Comparison of ENCODE assay signal across 8 mouse cellular contexts in the genomic region with DNA sequence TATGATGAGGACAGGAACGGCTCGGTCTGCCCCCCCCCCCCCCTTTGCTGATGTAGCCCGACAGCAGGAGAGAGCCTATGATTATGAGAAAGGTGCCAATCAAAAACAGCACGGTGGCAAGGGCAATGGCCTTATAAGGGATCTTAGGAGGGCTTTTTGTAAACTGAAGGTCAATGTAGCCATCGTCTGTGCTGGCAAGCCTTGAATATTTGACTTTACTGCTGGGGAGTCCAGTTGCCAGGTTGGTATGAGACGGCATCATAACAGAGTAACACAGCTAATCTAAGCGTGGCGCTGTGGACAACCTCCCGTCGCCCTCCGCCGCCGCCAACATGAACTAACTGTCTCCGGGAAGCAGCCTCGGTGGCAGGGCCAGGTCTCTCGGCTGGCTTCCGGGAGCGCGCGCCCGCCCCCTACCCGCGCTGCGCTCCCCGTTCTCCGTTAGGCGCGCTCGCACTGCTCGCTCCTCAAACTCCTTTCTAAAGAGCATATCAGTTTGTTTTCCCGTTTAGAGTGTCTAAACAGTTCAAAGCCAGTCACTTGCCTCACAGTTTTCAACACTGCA. TPM values are rescaled to one million over a fixed set of nuclear protein-coding genes. Genes with fewer than 3 reads are reported as not detected.
A peak's percentile ranks its signal among the peaks of the same experiment; 100 is the strongest.
DNase-seq lines count a peak whose midpoint lies in the region; ATAC-seq and TF ChIP-seq lines count a peak whose summit lies in the region.
"Not testable (repeated sequence)": the region's sequence is repeated elsewhere in the genome, so short reads cannot be mapped to it uniquely, and the experiment has no call there.

No protein-coding gene starts in this region.

- not testable (repeated sequence) for H3K27me3 ChIP-seq in forebrain, postnatal 0 days (ENCODE audit: insufficient read depth, low read length); lung, embryonic 15.5 days; neural tube, embryonic 12.5 days (replicated peaks)
- peaks cover 23% of the 10 kb centered on the region for H3K27me3 ChIP-seq in hindbrain, embryonic 13.5 days

- peak overlapping the region; percentile 29 for H3K4me3 ChIP-seq in forebrain, postnatal 0 days (ENCODE audit: low read depth, low read length)
- peak overlapping the region; percentile 31 for H3K4me3 ChIP-seq in hindbrain, embryonic 13.5 days
- peak overlapping the region; percentile 51 for H3K4me3 ChIP-seq in layer of hippocampus, adult 2 months
- peak overlapping the region; percentile 31 for H3K4me3 ChIP-seq in lung, embryonic 15.5 days
- peak overlapping the region; percentile 18 for H3K4me3 ChIP-seq in neural tube, embryonic 12.5 days

- H3K9me3 ChIP-seq in forebrain, postnatal 0 days (ENCODE audit: low read length); hindbrain, embryonic 13.5 days; lung, embryonic 15.5 days; neural tube, embryonic 12.5 days: not testable (repeated sequence)

- WGBS in forebrain, postnatal 0 days: 3% methylated on average over 31 of the region's 31 CpGs
- WGBS in hindbrain, embryonic 13.5 days: 5% methylated on average over 31 of the region's 31 CpGs
- WGBS in lung, embryonic 15.5 days: 5% methylated on average over 31 of the region's 31 CpGs
- WGBS in neural tube, embryonic 12.5 days: 6% methylated on average over 31 of the region's 31 CpGs

- DNase-seq in adrenal gland, adult (ENCODE audit: inconsistent age in 2 of 2, low spot score in 1 of 2): peak; percentile 48 to 75
- peak; percentile 47 for DNase-seq in embryo, embryonic 10.5 days (ENCODE audit: low spot score)
- DNase-seq in forebrain, postnatal 0 days: peak; percentile 42
- not testable (repeated sequence) for DNase-seq in layer of hippocampus, adult 2 months (ENCODE audit: low spot score in 2 of 2)
- peak; percentile 18 to 44 for DNase-seq in thymus, postnatal 10 days (ENCODE audit: low spot score in 2 of 2)

- peak overlapping the region; percentile 35; the same call in 1 of the 2 replicates for H3K9ac ChIP-seq in forebrain, postnatal 0 days
- H3K9ac ChIP-seq in hindbrain, embryonic 13.5 days: peak overlapping the region; percentile 56
- not testable (repeated sequence) for H3K9ac ChIP-seq in lung, embryonic 15.5 days
- 0 out of 2 replicates have a peak overlapping the region, but pooled peaks have one; percentile 39 for H3K9ac ChIP-seq in neural tube, embryonic 12.5 days

- peak; percentile 74 for ATAC-seq in forebrain, postnatal 0 days
- ATAC-seq in hindbrain, embryonic 13.5 days (ENCODE audit: low FRiP score): not testable (repeated sequence)
- 0 out of 2 replicates have a peak, but pooled peaks have one; percentile 39 for ATAC-seq in lung, embryonic 15.5 days (ENCODE audit: borderline replicate concordance, extremely low read depth, low FRiP score, low TSS enrichment)
- ATAC-seq in neural tube, embryonic 12.5 days (ENCODE audit: low FRiP score, low read depth): 0 out of 2 replicates have a peak, but pooled peaks have one; percentile 37

- not testable (repeated sequence) for H3K4me1 ChIP-seq in forebrain, postnatal 0 days (ENCODE audit: insufficient read depth); hindbrain, embryonic 13.5 days (replicated peaks); lung, embryonic 15.5 days; neural tube, embryonic 12.5 days

- H3K27ac ChIP-seq in forebrain, postnatal 0 days (ENCODE audit: low read depth, low read length); hindbrain, embryonic 13.5 days; layer of hippocampus, adult 2 months; lung, embryonic 15.5 days; neural tube, embryonic 12.5 days: not testable (repeated sequence)

- not testable (repeated sequence) for H3K36me3 ChIP-seq in forebrain, postnatal 0 days (ENCODE audit: insufficient read depth); hindbrain, embryonic 13.5 days; lung, embryonic 15.5 days; neural tube, embryonic 12.5 days

- TF ChIP-seq CTCF in forebrain, postnatal 0 days (IDR thresholded peaks at IDR 0.05; ENCODE audit: low read depth): not testable (repeated sequence)
- TF ChIP-seq CTCF in layer of hippocampus, adult 2 months (conservative IDR thresholded peaks at IDR 0.05): peak; percentile 29; the same call in 1 of the 2 replicates

- H3K4me2 ChIP-seq in forebrain, postnatal 0 days (ENCODE audit: low read depth): peak overlapping the region; percentile 57
- H3K4me2 ChIP-seq in hindbrain, embryonic 13.5 days: peak overlapping the region; percentile 57
- peak overlapping the region; percentile 59 for H3K4me2 ChIP-seq in lung, embryonic 15.5 days
- peak overlapping the region; percentile 62 for H3K4me2 ChIP-seq in neural tube, embryonic 12.5 days (replicated peaks)

RNA-seq across cellular contexts. Expression of a gene that starts 7.3 kb away (rescaled TPM):
- 5.8 and 8.9 TPM in 2 replicates for total RNA-seq in forebrain, postnatal 0 days (2014; rRNA removed)
- 5.9 and 7.2 TPM in 2 replicates for polyA plus RNA-seq in forebrain, postnatal 0 days (2015; fragmentation: Nextera tagmentation; extraction: Ambion mirVana)
- polyA plus RNA-seq in hindbrain, embryonic 13.5 days (2015; fragmentation: Nextera tagmentation; extraction: Ambion mirVana): 4.8 and 7.2 TPM in 2 replicates
- total RNA-seq in layer of hippocampus, adult 2 months (2021): 10 to 100 TPM; 44.9 to 48.0 TPM
- 6.6 and 7.5 TPM in 2 replicates for polyA plus RNA-seq in lung, embryonic 15.5 days (2015; fragmentation: Nextera tagmentation; extraction: Ambion mirVana)
- 4.3 and 4.6 TPM in 2 replicates for polyA plus RNA-seq in neural tube, embryonic 12.5 days (2016; fragmentation: Nextera tagmentation; extraction: Ambion mirVana)

RNA-seq across cellular contexts. Expression of a gene that starts 29.7 kb away (rescaled TPM):
- total RNA-seq in forebrain, postnatal 0 days (2014; rRNA removed): 45.4 and 52.2 TPM in 2 replicates
- polyA plus RNA-seq in forebrain, postnatal 0 days (2015; fragmentation: Nextera tagmentation; extraction: Ambion mirVana): 32.8 and 38.9 TPM in 2 replicates
- polyA plus RNA-seq in hindbrain, embryonic 13.5 days (2015; fragmentation: Nextera tagmentation; extraction: Ambion mirVana): 14.2 and 15.6 TPM in 2 replicates
- total RNA-seq in layer of hippocampus, adult 2 months (2021): 100 to 1,000 TPM; 106 to 111 TPM
- polyA plus RNA-seq in lung, embryonic 15.5 days (2015; fragmentation: Nextera tagmentation; extraction: Ambion mirVana): 0.21 and 0.39 TPM in 2 replicates
- polyA plus RNA-seq in neural tube, embryonic 12.5 days (2016; fragmentation: Nextera tagmentation; extraction: Ambion mirVana): 9.4 and 10.1 TPM in 2 replicates

RNA-seq across cellular contexts. Expression of a gene that starts 43.0 kb away (rescaled TPM):
- total RNA-seq in forebrain, postnatal 0 days (2014; rRNA removed): 69.0 and 72.6 TPM in 2 replicates
- polyA plus RNA-seq in forebrain, postnatal 0 days (2015; fragmentation: Nextera tagmentation; extraction: Ambion mirVana): 93.2 and 109 TPM in 2 replicates
- 110 and 112 TPM in 2 replicates for polyA plus RNA-seq in hindbrain, embryonic 13.5 days (2015; fragmentation: Nextera tagmentation; extraction: Ambion mirVana)
- total RNA-seq in layer of hippocampus, adult 2 months (2021): 10 to 100 TPM; 60.2 to 63.6 TPM
- polyA plus RNA-seq in lung, embryonic 15.5 days (2015; fragmentation: Nextera tagmentation; extraction: Ambion mirVana): 148 and 149 TPM in 2 replicates
- polyA plus RNA-seq in neural tube, embryonic 12.5 days (2016; fragmentation: Nextera tagmentation; extraction: Ambion mirVana): 114 TPM in 2 replicates
